Mouse (Mus musculus) thymus, adult 2 months (tissue): Measurements from ENCODE around the gene Plcg2.

Source experiments
- CTCF ChIP-seq: fragments of 200-500 bp; IDR thresholded peaks from 2 replicates; pipeline ENCODE4 v1.5.1; 2012; ENCODE audit warnings: mild to moderate bottlenecking, control low read depth, low read length, moderate library complexity, borderline replicate concordance; ENCODE audit not compliant: control insufficient read depth, poor library complexity, insufficient read depth; ENCODE audit errors: extremely low read depth
- POLR2A ChIP-seq: fragments of 200-500 bp; IDR thresholded peaks from 2 replicates; pipeline ENCODE4 v1.6.1; 2012; ENCODE audit warnings: mild to moderate bottlenecking, low read length, control low read depth, moderate library complexity; ENCODE audit not compliant: control insufficient read depth, poor library complexity, insufficient read depth; ENCODE audit errors: extremely low read depth

DNA sequence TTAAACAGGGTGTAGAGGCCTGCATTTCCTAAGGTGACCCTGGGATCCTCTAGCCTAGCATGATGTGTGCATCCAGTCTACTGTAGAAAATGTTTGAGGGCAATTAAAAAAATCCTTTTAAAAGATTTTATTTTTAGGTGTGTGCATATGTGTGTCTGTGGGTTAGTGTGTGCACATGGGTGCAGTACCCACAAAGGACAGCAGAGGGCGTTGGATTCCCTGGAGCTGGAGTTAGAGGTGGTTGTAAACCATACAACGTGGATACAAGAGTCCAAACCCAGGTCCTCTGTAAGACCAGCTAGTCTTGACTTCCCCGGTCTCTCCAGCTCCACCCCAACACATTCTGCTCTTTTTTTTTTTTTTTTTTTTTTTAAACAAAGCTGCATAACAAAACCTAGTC is 139.4 kb downstream of the Plcg2 start:
- no peak for TF ChIP-seq CTCF
- no peak for TF ChIP-seq POLR2A
